Mouse (Mus musculus) liver, embryonic 14.5 days (tissue): ENCODE measurements around the gene F2.

Experiments
- CTCF ChIP-seq: IDR thresholded peaks from 2 replicates; pipeline ENCODE4 v1.5.1; 2016; ENCODE audit warnings: antibody characterized with exemption, low read depth, control low read depth
- EP300 ChIP-seq: IDR thresholded peaks from 2 replicates; pipeline ENCODE4 v1.6.1; 2016; ENCODE audit warnings: antibody characterized with exemption, low read depth

GRCm38 (mm10) chr2:91580894-91581293 lies 55.3 kb downstream of the F2 start:
- TF ChIP-seq CTCF (no peak), EP300 (no peak)
